Mouse (Mus musculus) limb, embryonic 13.5 days (tissue): ENCODE measurements around the gene Rhog. TPM values are rescaled to one million over a fixed set of nuclear protein-coding genes. Genes with fewer than 3 reads are reported as not detected.
"Not testable (repeated sequence)": the region's sequence is repeated elsewhere in the genome, so short reads cannot be mapped to it uniquely, and the experiment has no call there.

Experiments
- ATAC-seq: fragments of 200-750 bp; cut with Nextera tagmentation; 2 replicates; pipeline ENCODE4 v1.8.0; 2017; ENCODE audit warnings: low read depth, moderate number of reproducible peaks, moderate TSS enrichment; ENCODE audit not compliant: low FRiP score
- H3K27ac ChIP-seq: fragments of 300-500 bp; sonication (generic); 2 replicates; pipeline ENCODE4 v1.5.1; 2015; ENCODE audit warnings: inconsistent platforms, mild to moderate bottlenecking, moderate library complexity
- H3K27me3 ChIP-seq: fragments of 300-500 bp; sonication (generic); 2 replicates; pipeline ENCODE4 v1.6.1; 2015; ENCODE audit warnings: mild to moderate bottlenecking, inconsistent platforms
- H3K36me3 ChIP-seq: fragments of 300-500 bp; sonication (generic); 2 replicates; pipeline ENCODE4 v1.6.1; 2015; ENCODE audit warnings: inconsistent platforms, mild to moderate bottlenecking, moderate library complexity
- H3K4me1 ChIP-seq: fragments of 300-500 bp; sonication (generic); 2 replicates; pipeline ENCODE4 v1.6.1; 2015; ENCODE audit warnings: inconsistent platforms
- H3K4me2 ChIP-seq: fragments of 300-500 bp; sonication (generic); replicated peaks from 2 replicates; pipeline ENCODE4 v1.6.1; 2015; ENCODE audit warnings: inconsistent platforms, mild to moderate bottlenecking, moderate library complexity
- H3K4me3 ChIP-seq: fragments of 300-500 bp; sonication (generic); 2 replicates; pipeline ENCODE4 v1.5.1; 2015; ENCODE audit warnings: moderate library complexity, mild to moderate bottlenecking, inconsistent platforms
- H3K9ac ChIP-seq: fragments of 300-500 bp; sonication (generic); 2 replicates; pipeline ENCODE4 v1.6.1; 2015; ENCODE audit warnings: mild to moderate bottlenecking, inconsistent platforms
- H3K9me3 ChIP-seq: fragments of 300-500 bp; sonication (generic); 2 replicates; pipeline ENCODE4 v1.6.1; 2016; ENCODE audit warnings: inconsistent platforms
- WGBS: fragments of 180-500 bp; shearing (Covaris S2); methylation state at CpG from one replicate; pipeline ENCODE4 v1.1.7; 2015; 5-methylcytosine and 5-hydroxymethylcytosine counted together
- polyA plus RNA-seq: library from polyadenylated mRNA; unstranded; fragments of >200 nt; fragmentation: Nextera tagmentation; extraction: Ambion mirVana; gene quantifications from 2 replicates; pipeline ENCODE4 v1.2.1, GENCODE M21; 2015

Rhog gene
- polyA plus RNA-seq, 1 experiment from 2014 or later, result 56.7 TPM

DNA sequence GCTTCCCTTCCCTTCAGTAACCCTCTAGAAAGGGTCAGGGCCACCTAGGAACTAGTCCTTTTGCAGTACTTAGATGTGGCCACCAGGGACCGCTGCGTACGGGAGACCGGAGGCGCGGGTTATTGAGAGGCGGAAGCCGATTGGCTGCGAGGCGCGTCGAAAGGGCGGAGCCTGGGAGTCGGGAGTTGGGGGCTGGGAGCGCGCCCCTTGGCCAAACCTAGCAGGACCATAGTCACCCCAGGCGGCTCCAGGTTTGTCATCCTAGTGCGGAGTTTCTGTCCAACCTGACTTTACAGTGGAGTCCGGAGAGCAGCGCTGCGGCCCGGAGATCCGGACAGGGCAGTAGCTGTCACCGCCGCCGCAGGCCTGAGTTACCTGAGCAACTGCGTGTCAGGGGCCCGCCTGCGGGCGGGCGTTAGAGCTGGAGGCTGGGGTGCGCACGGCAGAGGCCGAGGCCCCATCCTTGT is 11.3 kb upstream of the Rhog start:
- peak; percentile 90 for ATAC-seq
- H3K4me2 ChIP-seq, result peak overlapping the region; percentile 92
- no peaks in the 10 kb centered on the region for H3K36me3 ChIP-seq
- peak overlapping the region; percentile 65; the same call in 1 of the 2 replicates for H3K27ac ChIP-seq
- H3K9me3 ChIP-seq, result no peaks in the 10 kb centered on the region
- WGBS, result 0% methylated on average over 33 of the region's 34 CpGs
- peak overlapping the region; percentile 82 for H3K9ac ChIP-seq
- H3K4me3 ChIP-seq, result peak overlapping the region; percentile 81
- H3K27me3 ChIP-seq, result no peaks in the 10 kb centered on the region
- peaks cover 11% of the 10 kb centered on the region for H3K4me1 ChIP-seq

DNA sequence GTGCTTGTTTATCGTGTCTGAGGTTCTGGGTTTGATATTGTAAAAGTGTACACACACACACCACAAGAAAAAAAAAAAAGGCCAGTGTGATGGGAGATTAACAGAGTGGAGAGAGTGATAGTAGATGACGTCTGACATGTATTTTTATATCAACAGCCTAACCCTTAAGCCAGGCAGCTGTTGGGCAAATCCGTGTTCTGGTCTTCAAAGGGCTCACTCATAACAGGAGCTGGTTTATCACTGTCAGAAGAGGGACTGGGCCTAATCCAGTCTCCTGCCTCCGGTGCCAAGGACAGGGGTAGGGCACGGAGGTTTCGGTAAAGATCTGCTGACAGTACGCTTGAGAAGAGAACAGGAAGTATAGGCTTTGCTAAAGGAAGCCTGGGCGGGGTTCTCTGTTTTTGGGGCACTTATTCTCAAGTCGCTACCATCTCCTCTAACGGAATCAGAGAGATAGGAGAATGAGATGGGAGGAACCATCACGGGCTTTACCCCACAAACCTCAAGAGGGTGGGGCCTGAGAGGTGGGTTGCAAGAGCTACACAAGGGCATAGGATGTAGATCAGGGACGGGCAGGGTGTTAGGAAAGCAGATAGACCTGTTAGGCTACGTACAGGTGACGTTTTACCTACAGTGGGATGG is 10.7 kb upstream of the Rhog start:
- Histone ChIP-seq H3K4me1 (peaks cover 11% of the 10 kb centered on the region), H3K36me3 (no peaks in the 10 kb centered on the region), H3K9me3 (no peaks in the 10 kb centered on the region), H3K4me3 (peak overlapping the region; percentile 81), H3K27me3 (no peaks in the 10 kb centered on the region), H3K27ac (no peak overlapping the region), H3K9ac (no peak overlapping the region), H3K4me2 (peak overlapping the region; percentile 92)
- 41% methylated on average over 14 of the region's 14 CpGs for WGBS
- peak; percentile 21 for ATAC-seq

GRCm38 (mm10) chr7:102266021-102266400 is 10.2 kb upstream of the Rhog start:
- 86% methylated on average over 10 of the region's 10 CpGs for WGBS
- not testable (repeated sequence) for H3K27ac ChIP-seq, ATAC-seq, H3K36me3 ChIP-seq, H3K9me3 ChIP-seq, H3K9ac ChIP-seq, H3K4me2 ChIP-seq, H3K4me3 ChIP-seq, H3K27me3 ChIP-seq
- H3K4me1 ChIP-seq, result peaks cover 11% of the 10 kb centered on the region

GRCm38 (mm10) chr7:102263020-102263419 is 7.2 kb upstream of the Rhog start:
- H3K4me3 ChIP-seq, result no peak overlapping the region
- no peaks in the 10 kb centered on the region for H3K36me3 ChIP-seq
- WGBS, result 91% methylated on average over 2 of the region's 2 CpGs
- no peaks in the 10 kb centered on the region for H3K4me1 ChIP-seq
- H3K27me3 ChIP-seq, result no peaks in the 10 kb centered on the region
- H3K9me3 ChIP-seq, result no peaks in the 10 kb centered on the region
- ATAC-seq, result no peak
- H3K4me2 ChIP-seq, result no peak overlapping the region
- no peak overlapping the region for H3K27ac ChIP-seq
- H3K9ac ChIP-seq, result no peak overlapping the region

- WGBS, result 69% methylated on average over 1 of the region's 1 CpGs
- Histone ChIP-seq H3K4me3 (no peak overlapping the region), H3K4me2 (no peak overlapping the region), H3K9me3 (no peaks in the 10 kb centered on the region), H3K36me3 (no peaks in the 10 kb centered on the region), H3K27ac (no peak overlapping the region), H3K27me3 (no peaks in the 10 kb centered on the region), H3K4me1 (no peaks in the 10 kb centered on the region), H3K9ac (no peak overlapping the region)
- no peak for ATAC-seq
These were observed 4.7 kb upstream of the Rhog start for GRCm38 (mm10) chr7:102260518-102260917.

GRCm38 (mm10) chr7:102259716-102260479 is 4.0 kb upstream of the Rhog start:
- H3K27me3 ChIP-seq, result no peaks in the 10 kb centered on the region
- WGBS, result 79% methylated on average over 10 of the region's 10 CpGs
- no peak overlapping the region for H3K9ac ChIP-seq
- no peak overlapping the region for H3K27ac ChIP-seq
- no peak overlapping the region for H3K4me2 ChIP-seq
- no peaks in the 10 kb centered on the region for H3K36me3 ChIP-seq
- H3K4me1 ChIP-seq, result no peaks in the 10 kb centered on the region
- no peak overlapping the region for H3K4me3 ChIP-seq
- no peak for ATAC-seq
- no peaks in the 10 kb centered on the region for H3K9me3 ChIP-seq

DNA sequence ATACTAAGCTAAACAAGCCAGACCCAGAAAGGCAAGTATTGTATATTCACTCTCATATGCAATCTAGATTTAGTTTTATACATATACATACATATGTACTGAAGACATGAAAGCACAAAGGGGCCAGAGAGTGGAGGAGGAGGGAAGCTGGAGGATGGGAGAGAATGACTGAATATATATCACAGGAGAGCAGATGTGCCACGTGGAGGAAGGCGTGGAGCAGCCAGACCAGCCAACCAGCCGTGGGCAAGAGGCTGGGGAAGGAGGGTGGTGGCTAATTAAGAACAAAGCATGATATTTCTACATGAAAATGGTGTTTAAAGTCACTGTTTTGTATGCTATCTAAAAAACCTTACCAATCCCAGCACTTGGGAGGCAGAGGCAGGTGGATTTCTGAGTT is 2.9 kb upstream of the Rhog start:
- H3K4me3 ChIP-seq, result no peak overlapping the region
- no peaks in the 10 kb centered on the region for H3K9me3 ChIP-seq
- H3K4me2 ChIP-seq, result no peak overlapping the region
- no peak overlapping the region for H3K9ac ChIP-seq
- H3K27ac ChIP-seq, result no peak overlapping the region
- no peaks in the 10 kb centered on the region for H3K4me1 ChIP-seq
- no peaks in the 10 kb centered on the region for H3K36me3 ChIP-seq
- 68% methylated on average over 3 of the region's 3 CpGs for WGBS
- H3K27me3 ChIP-seq, result no peaks in the 10 kb centered on the region
- no peak for ATAC-seq

GRCm38 (mm10) chr7:102258189-102258588 is 2.3 kb upstream of the Rhog start:
- no peaks in the 10 kb centered on the region for H3K4me1 ChIP-seq
- H3K9me3 ChIP-seq, result no peaks in the 10 kb centered on the region
- no peaks in the 10 kb centered on the region for H3K36me3 ChIP-seq
- WGBS, result 23% methylated on average over 4 of the region's 4 CpGs
- ATAC-seq, result peak; percentile 70
- no peak overlapping the region for H3K27ac ChIP-seq
- H3K9ac ChIP-seq, result no peak overlapping the region
- H3K27me3 ChIP-seq, result no peaks in the 10 kb centered on the region
- no peak overlapping the region for H3K4me3 ChIP-seq
- H3K4me2 ChIP-seq, result no peak overlapping the region

- H3K9ac ChIP-seq, result no peak overlapping the region
- no peak overlapping the region for H3K4me2 ChIP-seq
- no peak for ATAC-seq
- H3K36me3 ChIP-seq, result no peaks in the 10 kb centered on the region
- no peaks in the 10 kb centered on the region for H3K4me1 ChIP-seq
- H3K27me3 ChIP-seq, result no peaks in the 10 kb centered on the region
- 74% methylated on average over 3 of the region's 3 CpGs for WGBS
- no peak overlapping the region for H3K27ac ChIP-seq
- H3K4me3 ChIP-seq, result no peak overlapping the region
- H3K9me3 ChIP-seq, result no peaks in the 10 kb centered on the region
These were observed 782 bp upstream of the Rhog start for GRCm38 (mm10) chr7:102256636-102257035.

GRCm38 (mm10) chr7:102253631-102254030 is 2.2 kb downstream of the Rhog start:
- no peak overlapping the region for H3K27ac ChIP-seq
- no peaks in the 10 kb centered on the region for H3K27me3 ChIP-seq
- H3K4me2 ChIP-seq, result no peak overlapping the region
- no peak overlapping the region for H3K9ac ChIP-seq
- H3K36me3 ChIP-seq, result no peaks in the 10 kb centered on the region
- no peaks in the 10 kb centered on the region for H3K9me3 ChIP-seq
- no peak overlapping the region for H3K4me3 ChIP-seq
- ATAC-seq, result no peak
- peaks cover 10% of the 10 kb centered on the region for H3K4me1 ChIP-seq
- WGBS, result 91% methylated on average over 1 of the region's 1 CpGs

GRCm38 (mm10) chr7:102250631-102251214 is 5.1 kb downstream of the Rhog start:
- Histone ChIP-seq H3K36me3 (no peaks in the 10 kb centered on the region), H3K9ac (peak overlapping the region; percentile 85), H3K9me3 (no peaks in the 10 kb centered on the region), H3K27me3 (no peaks in the 10 kb centered on the region), H3K4me1 (peaks cover 39% of the 10 kb centered on the region), H3K27ac (peak overlapping the region; percentile 98), H3K4me2 (peak overlapping the region; percentile 87), H3K4me3 (peak overlapping the region; percentile 79)
- whole genome bisulfite sequencing, result under 1% methylated on average over 33 of the region's 33 CpGs
- ATAC-seq, result peak; percentile 77

DNA sequence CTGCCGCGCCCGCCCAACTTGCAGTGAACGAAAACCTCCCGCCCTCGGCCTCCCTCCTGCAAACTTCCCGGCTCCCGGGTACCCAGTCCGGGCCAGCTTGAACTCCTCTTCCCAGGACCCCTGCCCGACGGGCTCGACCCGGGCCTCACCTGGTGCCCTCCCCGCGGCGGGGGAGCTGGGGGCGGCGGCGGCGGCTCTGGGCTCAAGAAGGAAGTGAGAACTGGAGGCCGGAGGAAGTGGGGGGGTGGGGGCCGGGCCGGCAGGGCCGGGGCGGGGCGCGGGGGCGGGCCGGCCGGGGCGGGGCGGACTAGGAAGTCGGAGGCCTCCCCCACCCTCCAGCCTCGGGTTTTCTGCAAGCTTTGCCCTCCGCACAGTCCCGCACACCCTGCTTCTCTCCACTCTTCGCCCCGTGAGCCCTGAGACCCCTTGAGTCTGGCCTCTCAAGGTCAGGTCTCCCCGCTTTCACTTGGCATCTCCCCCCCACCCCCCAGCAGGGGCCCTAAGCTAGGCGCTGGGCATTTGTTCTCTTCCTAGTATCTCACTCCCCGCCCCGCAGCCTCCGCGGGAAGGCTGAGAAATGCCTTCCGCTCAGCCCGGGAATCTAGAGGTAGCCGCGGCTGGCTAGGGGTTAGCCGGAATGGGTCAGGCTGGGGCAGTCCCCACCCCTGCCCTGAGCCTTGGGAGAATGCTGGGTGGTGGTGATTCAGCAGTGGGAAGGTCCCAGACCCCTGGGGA is 5.8 kb downstream of the Rhog start:
- peak overlapping the region; percentile 98 for H3K27ac ChIP-seq
- H3K4me2 ChIP-seq, result peak overlapping the region; percentile 87
- no peaks in the 10 kb centered on the region for H3K9me3 ChIP-seq
- H3K36me3 ChIP-seq, result no peaks in the 10 kb centered on the region
- H3K9ac ChIP-seq, result peak overlapping the region; percentile 85
- under 1% methylated on average over 31 of the region's 49 CpGs for WGBS
- peak; percentile 87 for ATAC-seq
- peaks cover 44% of the 10 kb centered on the region for H3K4me1 ChIP-seq
- peak overlapping the region; percentile 79 for H3K4me3 ChIP-seq
- no peaks in the 10 kb centered on the region for H3K27me3 ChIP-seq
